Mouse (Mus musculus) small intestine, adult 2 months (tissue): Measurements from ENCODE around the gene Clip1. TPM values are rescaled to one million over a fixed set of nuclear protein-coding genes. Genes with fewer than 3 reads are reported as not detected.

ENCODE experiments used
- H3K27ac ChIP-seq: fragments of 200-500 bp; 2 replicates; pipeline ENCODE4 v1.5.1; 2012; ENCODE audit warnings: low read depth, low read length, control low read depth, inconsistent platforms; ENCODE audit not compliant: insufficient read depth
- H3K27me3 ChIP-seq: fragments of 200-500 bp; 2 replicates; pipeline ENCODE4 v1.6.1; 2012; ENCODE audit warnings: mild to moderate bottlenecking, moderate library complexity, low read length, inconsistent platforms; ENCODE audit not compliant: control insufficient read depth, insufficient read depth
- H3K36me3 ChIP-seq: fragments of 200-500 bp; 2 replicates; pipeline ENCODE4 v1.6.1; 2012; ENCODE audit warnings: mild to moderate bottlenecking, low read length, control low read depth, inconsistent platforms; ENCODE audit not compliant: control insufficient read depth, insufficient read depth
- H3K4me1 ChIP-seq: fragments of 200-500 bp; 2 replicates; pipeline ENCODE4 v1.6.1; 2012; ENCODE audit warnings: low read length, inconsistent platforms, mixed read lengths; ENCODE audit not compliant: control insufficient read depth, insufficient read depth, insufficient read length
- H3K4me3 ChIP-seq: fragments of 200-500 bp; 2 replicates; pipeline ENCODE4 v1.5.1; 2012; ENCODE audit warnings: low read depth, mild to moderate bottlenecking, control low read depth, inconsistent platforms, low read length, moderate library complexity
- CTCF ChIP-seq: fragments of 200-500 bp; IDR thresholded peaks from 2 replicates; pipeline ENCODE4 v1.5.1; 2012; ENCODE audit warnings: low read depth, mild to moderate bottlenecking, control low read depth, inconsistent platforms, low read length, moderate library complexity, mixed read lengths; ENCODE audit not compliant: insufficient replicate concordance, insufficient read length; ENCODE audit errors: extremely low read depth
- POLR2A ChIP-seq: fragments of 200-500 bp; IDR thresholded peaks from 2 replicates; pipeline ENCODE4 v1.6.1; 2012; ENCODE audit warnings: low read depth, mild to moderate bottlenecking, control low read depth, inconsistent platforms, low read length, moderate library complexity
- WGBS: fragments of 180-500 bp; shearing (Covaris S2); methylation state at CpG from one replicate; pipeline ENCODE4 v1.1.7; 2018; 5-methylcytosine and 5-hydroxymethylcytosine counted together
- polyA plus RNA-seq: library from polyadenylated mRNA; depleted of rRNA; stranded (reverse); fragments of >200 nt; gene quantifications from 2 replicates; pipeline ENCODE4 v1.2.3, GENCODE M21; 2012

Clip1 gene
- polyA plus RNA-seq, 1 experiment = 4.4 TPM

- H3K36me3 ChIP-seq = no peaks in the 10 kb centered on the region
- TF ChIP-seq POLR2A (no peak), CTCF (no peak)
- WGBS = 1% methylated on average over 88 of the region's 92 CpGs
- H3K4me1 ChIP-seq = peaks cover 5% of the 10 kb centered on the region
- H3K4me3 ChIP-seq = peak overlapping the region; percentile 98
- H3K27ac ChIP-seq = peak overlapping the region; percentile 79
- H3K27me3 ChIP-seq = no peaks in the 10 kb centered on the region
Observed at GRCm38 (mm10) chr5:123683377-123684220, 819 bp downstream of the Clip1 start.

GRCm38 (mm10) chr5:123683043-123683376 is 1.4 kb downstream of the Clip1 start:
- H3K4me3 ChIP-seq = peak overlapping the region; percentile 98
- H3K27me3 ChIP-seq = no peaks in the 10 kb centered on the region
- no peak overlapping the region for H3K27ac ChIP-seq
- 10% methylated on average over 6 of the region's 6 CpGs for WGBS
- TF ChIP-seq POLR2A (no peak), CTCF (no peak)
- peaks cover 5% of the 10 kb centered on the region for H3K4me1 ChIP-seq
- H3K36me3 ChIP-seq = no peaks in the 10 kb centered on the region

- H3K36me3 ChIP-seq = no peaks in the 10 kb centered on the region
- TF ChIP-seq CTCF (no peak), POLR2A (no peak)
- WGBS = 34% methylated on average over 4 of the region's 4 CpGs
- peaks cover 5% of the 10 kb centered on the region for H3K4me1 ChIP-seq
- H3K4me3 ChIP-seq = no peak overlapping the region
- H3K27ac ChIP-seq = peak overlapping the region; percentile 13
- no peaks in the 10 kb centered on the region for H3K27me3 ChIP-seq
Observed at GRCm38 (mm10) chr5:123682372-123682771, 2.0 kb downstream of the Clip1 start.

- Histone ChIP-seq H3K36me3 (no peaks in the 10 kb centered on the region), H3K27me3 (no peaks in the 10 kb centered on the region), H3K4me1 (peaks cover 5% of the 10 kb centered on the region), H3K4me3 (no peak overlapping the region), H3K27ac (no peak overlapping the region)
- TF ChIP-seq CTCF (no peak), POLR2A (no peak)
- WGBS = 63% methylated on average over 5 of the region's 5 CpGs
Observed at GRCm38 (mm10) chr5:123679546-123680263, 4.7 kb downstream of the Clip1 start.

DNA sequence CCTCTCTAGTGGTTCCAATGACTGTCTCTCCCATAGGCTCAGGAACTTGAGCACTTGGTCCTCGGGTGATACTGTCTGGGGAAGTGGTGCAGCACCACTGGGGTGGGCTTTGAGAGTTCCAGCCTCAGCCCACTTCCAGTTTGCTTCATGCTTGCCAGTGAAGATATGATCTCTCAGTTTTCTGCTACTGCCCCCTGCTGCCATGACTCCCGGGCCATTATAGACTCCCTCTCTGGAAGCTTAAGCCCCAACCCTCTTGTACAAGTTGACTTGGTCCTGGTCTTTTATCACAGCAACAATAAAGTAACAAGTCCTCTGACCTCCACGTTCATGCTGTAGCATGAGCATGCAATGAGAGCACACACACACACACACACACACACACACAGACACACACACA is 5.3 kb downstream of the Clip1 start:
- TF ChIP-seq CTCF (no peak), POLR2A (no peak)
- Histone ChIP-seq H3K27me3 (no peaks in the 10 kb centered on the region), H3K36me3 (no peaks in the 10 kb centered on the region), H3K4me1 (peaks cover 5% of the 10 kb centered on the region), H3K27ac (no peak overlapping the region), H3K4me3 (no peak overlapping the region)
- 57% methylated on average over 3 of the region's 3 CpGs for WGBS

- Histone ChIP-seq H3K27me3 (no peaks in the 10 kb centered on the region), H3K36me3 (no peaks in the 10 kb centered on the region), H3K27ac (no peak overlapping the region), H3K4me1 (peaks cover 4% of the 10 kb centered on the region; the same call in 1 of the 2 replicates), H3K4me3 (no peak overlapping the region)
- TF ChIP-seq POLR2A (no peak), CTCF (no peak)
- 74% methylated on average over 9 of the region's 9 CpGs for WGBS
Observed at GRCm38 (mm10) chr5:123675717-123676116, 8.7 kb downstream of the Clip1 start.

GRCm38 (mm10) chr5:123675221-123675620 is 9.2 kb downstream of the Clip1 start:
- no peak overlapping the region for H3K4me3 ChIP-seq
- 35% methylated on average over 3 of the region's 3 CpGs for WGBS
- no peaks in the 10 kb centered on the region for H3K27me3 ChIP-seq
- peaks cover 4% of the 10 kb centered on the region; the same call in 1 of the 2 replicates for H3K4me1 ChIP-seq
- no peak overlapping the region for H3K27ac ChIP-seq
- TF ChIP-seq POLR2A (no peak), CTCF (no peak)
- no peaks in the 10 kb centered on the region for H3K36me3 ChIP-seq
